Mouse (Mus musculus) adrenal gland, postnatal 10 days (tissue): ENCODE measurements at regions not wholly inside any gene's neighbourhood (a gene's known extent, or its start where the extent isn't known, plus 50 kb on each side); places are given as distances from the start of the nearest gene placed in this dataset.

ENCODE experiments used
- DNase-seq: peaks from one replicate; pipeline ENCODE4 v3.0.0; 2021; ENCODE audit warnings: mixed read lengths

DNA sequence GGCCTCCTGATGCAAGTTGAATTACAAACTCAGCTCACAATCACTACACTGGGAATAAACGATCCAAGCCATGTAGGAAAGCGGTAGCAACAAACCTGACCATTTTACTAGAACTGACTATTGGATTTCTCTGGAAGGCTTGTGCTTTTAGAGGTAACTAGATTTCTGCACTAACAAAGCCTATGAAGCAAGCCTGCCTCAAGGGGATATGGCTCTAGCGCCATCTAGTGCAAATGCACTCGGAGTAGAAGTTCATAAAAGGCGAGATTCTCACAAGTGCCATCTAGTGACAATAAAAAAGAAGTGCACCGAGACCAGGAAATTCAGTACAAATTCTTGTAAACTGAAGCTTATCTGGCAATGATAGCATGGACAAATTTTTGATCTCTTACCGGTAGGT is 364.9 kb upstream of the Fmr1 start:
- DNase-seq: peak; percentile 66
